Mouse (Mus musculus): Measurements from ENCODE around the gene Baiap2. TPM values are rescaled to one million over a fixed set of nuclear protein-coding genes. Genes with fewer than 3 reads are reported as not detected.

The Baiap2 gene
- total RNA-seq, 2 experiments from 2014 or later: 2.2 to 3.4 TPM

- no peak for DNase-seq
These were observed 37.2 kb downstream of the Baiap2 start for GRCm38 (mm10) chr11:119979596-119980385.

GRCm38 (mm10) chr11:119981769-119982168, 39.2 kb downstream of the Baiap2 start:
- no peak for DNase-seq

GRCm38 (mm10) chr11:119982236-119982635, 39.7 kb downstream of the Baiap2 start:
- no peak for DNase-seq

GRCm38 (mm10) chr11:119983151-119983550, 40.6 kb downstream of the Baiap2 start:
- no peak for DNase-seq

- DNase-seq: no peak
These were observed 44.3 kb downstream of the Baiap2 start for GRCm38 (mm10) chr11:119986751-119987425.

- no peak for DNase-seq
These were observed 45.3 kb downstream of the Baiap2 start for GRCm38 (mm10) chr11:119987876-119988275.

- peak; percentile 69 for DNase-seq
These were observed 45.8 kb downstream of the Baiap2 start for GRCm38 (mm10) chr11:119988391-119988790.

GRCm38 (mm10) chr11:119989115-119989564, 46.6 kb downstream of the Baiap2 start:
- DNase-seq: no peak

GRCm38 (mm10) chr11:119990658-119991337, 48.2 kb downstream of the Baiap2 start:
- DNase-seq: no peak

- peak; percentile 80 for DNase-seq
These were observed 48.7 kb downstream of the Baiap2 start for GRCm38 (mm10) chr11:119991338-119991678.

- DNase-seq: no peak
These were observed 54.8 kb downstream of the Baiap2 start for GRCm38 (mm10) chr11:119997351-119997750.

GRCm38 (mm10) chr11:120002041-120002440, 59.5 kb downstream of the Baiap2 start:
- DNase-seq: no peak

GRCm38 (mm10) chr11:120002634-120003220, 60.2 kb downstream of the Baiap2 start:
- DNase-seq: no peak

GRCm38 (mm10) chr11:120005434-120006317, 63.1 kb downstream of the Baiap2 start:
- DNase-seq: no peak

- DNase-seq: no peak
These were observed 65.0 kb downstream of the Baiap2 start for GRCm38 (mm10) chr11:120007496-120008080.

GRCm38 (mm10) chr11:120008501-120008900, 65.9 kb downstream of the Baiap2 start:
- no peak for DNase-seq

- no peak for DNase-seq
These were observed 66.4 kb downstream of the Baiap2 start for GRCm38 (mm10) chr11:120008956-120009355.

- DNase-seq: no peak
These were observed 67.4 kb downstream of the Baiap2 start for GRCm38 (mm10) chr11:120009937-120010336.

GRCm38 (mm10) chr11:120011114-120011760, 68.7 kb downstream of the Baiap2 start:
- no peak for DNase-seq

GRCm38 (mm10) chr11:120011761-120012560, 69.4 kb downstream of the Baiap2 start:
- DNase-seq: no peak

Measured in gastrocnemius, postnatal 25 days (tissue).